Mouse (Mus musculus) ovary, adult 18-20 months (tissue): ENCODE results near the gene Exosc1.
A peak's percentile ranks its signal among the peaks of the same experiment; 100 is the strongest.

ENCODE experiments used
- DNase-seq: peaks from one replicate; pipeline ENCODE4 v3.0.0; 2022; ENCODE audit warnings: low spot score, mixed read lengths

Exosc1 gene

DNA sequence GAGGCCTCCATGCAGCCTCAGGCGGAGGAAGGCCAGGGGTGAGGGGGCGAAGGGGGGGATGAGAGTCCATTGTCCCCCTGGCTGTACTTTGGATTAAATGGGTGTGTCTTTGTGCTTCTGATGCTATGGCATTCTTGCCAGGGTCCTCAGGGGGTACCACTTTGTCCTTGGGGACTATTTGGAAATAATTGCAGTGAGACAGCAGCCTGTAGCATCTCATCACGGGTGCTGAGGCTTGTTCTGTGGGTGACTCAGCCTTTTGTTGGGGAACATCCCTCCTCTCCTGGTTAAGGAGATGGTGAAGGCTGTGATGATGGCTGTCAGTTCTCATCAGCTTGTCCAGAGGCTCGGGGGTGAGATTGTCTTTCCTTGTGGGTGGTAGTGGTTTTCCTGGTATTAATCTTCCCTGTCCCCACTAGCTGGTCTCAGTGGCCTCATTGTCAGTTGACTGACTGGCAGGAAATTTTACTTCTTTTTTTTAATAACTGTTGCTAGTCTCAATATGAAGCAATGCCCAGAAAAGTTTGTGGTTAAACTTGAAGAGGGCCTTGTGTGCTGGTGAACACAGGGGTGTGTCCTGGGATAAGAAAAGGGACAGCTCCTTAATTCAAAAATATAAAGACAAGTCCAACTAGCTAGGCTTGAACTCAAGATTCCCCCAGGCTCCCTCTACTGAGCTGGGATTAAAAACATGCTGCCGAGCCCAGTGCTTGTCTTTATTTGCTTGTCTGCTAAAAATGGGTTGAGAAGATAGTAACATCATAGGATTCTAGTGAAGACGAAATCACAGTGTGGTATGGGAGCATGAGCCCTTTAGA, 19.2 kb downstream of the Exosc1 start:
- DNase-seq = no peak

DNA sequence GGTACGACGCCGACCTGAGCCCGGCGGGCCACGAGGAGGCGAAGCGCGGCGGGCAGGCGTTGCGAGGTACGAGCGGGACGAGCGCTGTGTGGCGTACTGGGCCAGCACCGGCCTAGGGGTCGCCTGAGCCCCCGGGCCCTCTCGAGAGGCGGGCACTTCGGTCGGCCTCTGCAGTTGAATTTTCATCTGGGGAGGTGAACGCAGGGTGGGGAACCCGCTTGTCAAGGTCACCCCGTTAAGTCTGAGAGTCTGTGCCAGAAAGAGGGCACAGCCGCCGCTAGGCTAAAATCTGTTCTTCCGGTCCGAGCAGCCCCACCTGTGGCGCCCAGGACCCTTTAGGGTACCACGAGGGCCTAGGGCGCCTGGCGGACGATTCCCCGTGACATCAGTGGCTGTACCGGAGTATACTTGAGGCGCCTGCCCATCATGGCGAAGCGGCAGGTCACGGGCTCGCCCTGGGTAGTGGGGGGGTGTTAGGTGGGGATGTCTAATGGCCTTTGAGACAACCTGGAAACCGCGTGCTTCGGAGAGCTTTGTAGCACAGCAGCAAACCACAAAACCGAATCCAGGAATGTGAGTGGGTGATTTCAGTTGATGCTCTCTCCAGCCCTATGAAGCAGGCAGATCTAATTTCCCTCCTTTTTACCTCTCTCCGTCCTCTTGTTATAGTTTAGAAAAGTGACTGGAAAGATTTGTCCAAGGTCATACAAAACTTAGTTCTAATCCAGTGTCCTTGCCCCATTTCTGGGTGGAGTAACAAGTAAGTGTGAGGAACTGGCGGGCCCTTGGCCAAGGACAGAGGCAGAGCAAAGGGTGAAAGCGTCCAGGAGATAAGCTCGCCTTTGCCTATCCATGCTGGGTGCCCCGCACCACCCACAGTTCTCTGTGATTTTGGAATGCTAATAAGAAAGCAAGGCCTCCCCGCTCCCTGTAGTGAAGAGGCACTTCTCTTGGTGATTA, 20.8 kb downstream of the Exosc1 start:
- DNase-seq = peak; percentile 77

DNA sequence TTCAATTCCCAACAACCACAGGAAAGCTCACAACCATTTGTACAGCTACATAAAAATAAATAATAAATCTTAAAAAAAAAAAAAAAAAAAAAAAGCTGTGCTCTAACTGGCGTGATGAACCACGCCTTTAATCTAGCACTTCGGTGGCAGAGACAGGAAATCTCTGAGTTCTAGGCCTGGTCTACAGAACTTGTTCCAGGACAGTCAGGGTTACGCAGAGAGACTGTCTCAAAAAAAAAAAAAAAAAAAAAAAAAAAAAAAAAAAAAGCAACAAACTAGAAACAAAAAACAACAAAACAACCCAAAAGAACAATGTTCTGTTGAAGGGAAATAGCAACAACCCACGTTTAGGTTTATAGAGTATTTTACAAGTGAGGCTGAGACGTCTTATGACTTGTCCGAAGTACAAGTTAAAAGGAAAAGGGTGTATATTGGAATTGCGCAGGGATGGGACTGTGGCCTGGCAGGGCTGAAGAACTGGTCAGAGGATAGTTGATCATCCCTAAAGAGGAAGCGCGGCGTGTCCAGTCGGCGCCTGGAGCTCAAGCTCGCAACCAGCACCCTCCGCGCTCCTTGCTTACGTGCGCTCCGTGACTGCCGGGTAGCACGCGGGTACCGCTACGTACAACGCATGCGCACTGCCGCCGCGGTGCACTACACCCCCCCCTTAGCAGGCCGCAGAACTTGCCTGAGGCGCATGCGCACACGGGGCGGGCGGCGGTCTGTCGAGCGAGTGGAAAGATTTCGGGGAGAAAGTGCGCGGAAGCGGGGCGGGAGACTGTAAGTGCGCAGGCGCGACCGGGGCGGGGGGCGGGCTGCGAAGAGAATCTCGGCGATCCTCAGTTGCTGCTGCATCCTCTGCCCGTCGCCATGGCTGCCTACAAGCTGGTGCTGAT, 21.8 kb downstream of the Exosc1 start, which contains the start of gene Pgam1:
Pgam1 (plus strand) TSS at position 746 of the 896 bp plus-strand sequence.
- DNase-seq = peak; percentile 95

DNA sequence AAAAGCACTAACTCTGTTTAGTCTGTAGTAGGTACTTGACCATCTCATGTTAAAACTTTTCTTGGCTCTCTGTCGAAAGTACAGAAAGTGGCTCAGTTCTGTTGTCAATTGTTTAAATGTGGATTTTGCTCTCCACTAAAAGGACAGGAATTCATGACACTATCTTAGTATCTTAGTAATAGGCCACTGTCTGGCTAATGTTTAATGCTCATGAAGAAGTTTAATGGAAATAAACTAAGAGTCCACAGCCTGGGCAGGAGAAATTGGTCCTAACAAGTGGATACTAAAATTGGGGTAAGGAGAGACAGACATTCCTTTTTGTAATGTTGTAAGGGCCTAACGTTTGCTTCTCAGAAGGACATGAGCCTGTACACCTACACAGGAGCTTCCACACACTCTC, 22.8 kb downstream of the Exosc1 start:
- DNase-seq = no peak

DNA sequence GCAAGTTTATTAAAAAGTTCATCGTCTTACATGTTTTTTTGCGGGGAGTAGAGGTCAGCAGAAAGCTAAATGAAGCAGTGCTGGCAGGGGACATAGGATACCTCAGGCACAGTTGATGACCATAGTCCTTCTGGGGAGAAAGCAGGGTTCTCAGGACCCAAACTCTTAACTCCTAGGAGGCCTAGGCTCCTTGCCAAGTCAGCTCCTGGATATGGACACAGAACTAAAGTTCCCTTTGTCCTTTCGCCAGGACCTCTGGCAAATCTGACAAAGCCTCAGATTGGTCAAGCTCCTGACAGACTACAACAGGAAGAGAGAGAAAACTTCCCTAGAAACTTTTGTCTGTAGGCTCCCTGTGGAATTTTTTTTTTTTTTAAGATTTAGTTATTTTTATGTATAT, 24.5 kb downstream of the Exosc1 start:
- DNase-seq = no peak

DNA sequence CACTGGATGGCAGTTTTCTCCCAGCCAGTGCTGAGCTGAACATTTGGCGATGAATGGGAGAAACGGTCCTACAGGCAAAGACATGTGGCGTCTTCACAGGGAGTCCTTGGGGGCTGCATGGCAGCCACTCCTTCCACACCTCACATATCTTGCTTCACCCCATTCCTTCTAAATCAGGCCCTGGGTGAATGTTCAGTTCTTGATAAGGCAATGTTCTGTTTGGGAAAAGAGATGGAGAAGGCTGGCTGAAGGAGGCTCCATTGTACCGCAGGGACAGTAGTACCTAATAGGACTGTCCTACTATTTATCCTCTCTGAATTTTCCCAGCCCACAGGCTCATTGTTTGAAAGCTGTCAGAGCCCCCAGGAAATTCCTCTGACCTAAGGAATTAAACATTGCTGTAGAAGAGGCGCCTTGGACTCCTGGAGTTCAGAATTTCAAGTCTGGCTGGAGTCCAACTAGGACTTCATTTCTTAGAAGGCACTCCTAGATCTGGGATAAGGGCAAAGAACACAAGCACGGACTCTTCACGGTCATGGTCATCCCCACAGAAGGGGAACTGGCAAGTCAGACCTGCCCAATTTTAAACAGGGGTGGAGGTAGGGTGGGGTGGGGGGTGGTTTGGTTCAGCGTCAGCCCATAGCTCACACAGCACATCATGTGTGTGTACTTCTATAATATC, 26.0 kb downstream of the Exosc1 start:
- no peak for DNase-seq

DNA sequence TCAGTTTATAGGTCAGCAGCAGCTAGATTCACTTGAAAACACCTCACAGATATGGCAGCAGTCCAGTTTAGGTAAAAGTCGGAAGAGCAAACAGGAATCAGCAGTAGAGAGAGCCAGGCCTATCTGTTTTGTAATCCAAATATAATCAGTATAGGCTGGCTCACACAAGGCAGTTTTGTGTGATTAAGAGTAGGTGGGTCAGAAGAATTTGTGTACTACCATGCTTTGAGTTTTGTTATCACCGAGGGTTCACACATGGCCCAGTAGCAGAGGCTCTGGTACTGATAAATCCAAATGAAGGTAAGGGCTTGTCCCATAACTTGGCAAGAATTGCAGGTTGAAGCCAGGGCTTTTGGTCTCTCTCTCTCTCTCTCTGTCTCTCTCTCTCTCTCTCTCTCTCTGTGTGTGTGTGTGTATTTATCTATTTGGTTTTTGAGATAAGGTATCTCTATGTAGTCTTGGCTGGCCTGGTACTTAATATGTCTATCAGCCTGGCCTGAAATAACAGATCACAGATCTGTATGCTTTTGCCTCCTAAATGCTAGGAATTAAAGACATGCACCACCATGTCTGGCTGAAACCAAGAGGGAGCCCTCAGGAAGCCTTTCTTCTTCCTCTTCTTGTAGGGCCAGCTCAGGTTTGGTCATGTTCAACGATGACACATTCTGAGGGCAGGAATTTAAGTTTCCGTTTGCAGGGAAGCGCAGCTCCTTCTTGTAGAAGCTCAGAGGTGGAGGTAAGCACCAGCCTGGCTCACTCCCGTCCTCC, 26.7 kb downstream of the Exosc1 start:
- DNase-seq = no peak

DNA sequence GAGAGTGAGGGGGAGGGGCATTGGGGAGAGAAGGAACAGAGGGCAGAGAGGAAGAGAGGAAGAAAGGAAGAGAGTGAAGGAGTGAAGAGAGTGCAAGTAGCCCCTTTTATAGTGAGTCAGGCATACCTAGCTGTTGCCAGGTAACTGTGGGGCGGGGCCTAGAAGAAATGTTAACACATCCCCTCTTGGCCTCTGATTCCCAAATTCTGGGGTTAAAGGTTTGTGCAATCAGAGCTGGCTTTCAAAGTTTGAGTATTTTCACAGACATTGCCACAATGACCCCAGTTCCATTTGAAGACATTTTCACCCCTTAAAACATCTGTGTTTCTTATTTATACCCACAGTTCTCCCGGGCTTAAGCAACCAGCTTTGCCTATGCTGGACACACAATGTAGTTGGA, 28.0 kb downstream of the Exosc1 start:
- DNase-seq = no peak

DNA sequence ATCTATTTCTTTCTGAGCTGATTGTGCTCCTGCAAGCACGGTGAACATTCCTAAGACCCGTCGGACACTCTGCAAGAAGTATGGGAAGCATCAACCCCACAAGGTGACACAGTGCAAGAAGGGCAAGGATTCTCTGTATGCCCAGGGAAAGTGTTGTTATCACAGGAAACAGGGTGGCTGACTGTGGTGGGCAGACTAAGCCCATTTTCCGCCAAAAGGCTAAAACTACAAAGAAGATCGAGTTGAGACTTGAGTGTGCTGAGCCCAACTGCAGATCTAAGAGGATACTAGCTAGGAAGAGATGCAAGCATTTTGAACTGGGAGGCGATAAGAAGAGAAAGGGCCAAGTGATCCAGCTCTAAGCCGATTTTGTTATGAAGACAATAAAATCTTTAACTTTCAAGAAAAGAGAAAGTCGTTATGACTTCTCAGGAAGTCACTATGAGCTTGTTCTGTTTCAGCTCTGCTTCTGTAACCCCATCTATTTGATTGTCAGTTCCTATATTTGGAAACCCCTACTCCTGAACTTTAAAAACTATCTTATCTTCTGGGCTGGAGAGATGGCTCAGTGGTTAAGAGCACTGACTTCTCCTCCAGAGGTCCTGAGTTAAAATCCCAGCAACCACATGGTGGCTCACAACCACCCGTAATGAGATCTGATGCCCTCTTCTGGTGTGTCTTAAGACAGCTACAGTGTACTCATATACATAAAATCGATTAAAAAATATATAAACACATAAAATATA, 30.2 kb downstream of the Exosc1 start:
- DNase-seq = no peak

DNA sequence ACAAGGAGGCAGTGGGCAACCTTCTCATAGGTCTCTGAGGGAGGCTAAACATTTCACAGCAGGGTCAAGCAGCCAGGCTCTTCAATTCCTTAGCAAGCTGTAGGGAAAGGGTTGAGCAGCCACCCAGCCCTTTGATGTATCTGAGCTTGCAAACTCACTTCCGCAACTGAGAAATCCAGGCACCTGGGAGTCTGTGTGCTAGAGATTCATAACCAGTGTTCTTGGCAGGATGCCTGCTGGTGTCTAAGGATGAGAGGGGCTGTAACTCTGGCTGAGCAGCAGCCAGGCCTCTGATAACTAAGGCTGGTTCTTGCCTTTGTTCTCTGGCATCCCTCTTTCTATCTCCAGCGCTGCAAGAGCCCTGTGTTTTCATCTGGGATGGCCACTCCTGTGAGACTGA, 31.5 kb downstream of the Exosc1 start:
- no peak for DNase-seq

DNA sequence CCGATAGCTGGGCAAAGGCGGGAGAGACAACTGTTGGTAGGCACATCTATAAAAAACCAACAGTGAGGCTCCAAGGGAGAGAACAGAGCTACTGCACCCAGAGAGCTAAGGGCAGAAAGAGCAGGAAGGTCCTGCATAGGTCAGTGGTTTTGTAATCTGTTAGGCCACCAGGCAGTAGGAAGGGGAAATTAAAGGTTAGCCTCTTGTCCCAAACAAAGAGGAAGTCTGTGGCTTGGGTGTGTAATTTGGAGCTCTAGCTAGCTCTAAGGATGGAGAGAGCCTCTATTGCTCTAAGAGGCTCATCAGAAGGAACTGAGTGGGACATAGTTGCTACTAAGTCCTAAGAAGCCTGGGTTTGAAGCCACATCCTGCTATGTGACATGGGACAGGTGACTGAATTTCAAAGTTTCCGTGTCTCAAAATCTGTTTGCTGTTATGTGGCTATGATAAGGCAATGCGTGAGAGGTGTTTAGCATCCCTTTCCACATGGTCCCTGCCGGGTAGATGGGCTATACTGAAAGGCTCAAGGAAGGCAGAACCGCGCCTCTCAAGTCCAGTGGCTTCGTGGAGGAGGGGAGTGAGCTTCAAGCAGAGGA, 32.6 kb downstream of the Exosc1 start:
- no peak for DNase-seq

DNA sequence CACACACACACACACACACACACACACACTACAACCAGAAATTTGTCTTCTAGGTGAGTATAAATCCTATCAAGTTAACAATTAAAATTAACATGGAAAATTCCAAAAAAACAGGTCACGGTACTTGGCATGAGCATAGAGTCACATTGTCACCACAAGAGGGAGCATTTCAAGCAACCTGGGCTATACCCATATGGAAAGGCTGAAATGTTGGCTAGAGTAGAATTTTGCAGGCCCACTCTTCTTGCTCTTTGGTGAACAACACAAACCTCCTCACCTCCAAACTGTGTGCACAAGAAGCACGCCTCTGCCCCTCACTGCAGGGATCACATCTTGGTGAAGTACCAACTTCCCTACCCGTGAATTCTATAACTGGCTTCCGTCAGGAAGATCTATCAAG, 34.4 kb downstream of the Exosc1 start:
- DNase-seq = no peak

DNA sequence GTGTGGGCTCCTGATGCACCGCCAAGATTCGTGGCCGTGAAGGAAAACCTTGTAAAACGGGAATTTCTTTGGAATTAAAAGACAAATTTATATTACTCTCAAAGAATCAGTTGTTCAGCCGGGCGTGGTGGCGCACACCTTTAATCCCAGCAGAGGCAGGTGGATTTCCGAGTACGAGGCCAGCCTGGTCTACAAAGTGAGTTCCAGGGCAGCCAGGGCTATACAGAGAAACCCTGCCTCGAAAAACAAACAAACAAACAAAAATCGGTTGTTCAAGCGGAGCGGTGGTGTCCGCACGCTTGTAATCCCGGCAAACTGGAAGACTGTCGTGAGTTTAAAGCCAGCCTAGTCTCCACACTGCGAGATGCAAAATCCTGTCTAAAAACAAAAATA, 36.9 kb downstream of the Exosc1 start:
- no peak for DNase-seq

DNA sequence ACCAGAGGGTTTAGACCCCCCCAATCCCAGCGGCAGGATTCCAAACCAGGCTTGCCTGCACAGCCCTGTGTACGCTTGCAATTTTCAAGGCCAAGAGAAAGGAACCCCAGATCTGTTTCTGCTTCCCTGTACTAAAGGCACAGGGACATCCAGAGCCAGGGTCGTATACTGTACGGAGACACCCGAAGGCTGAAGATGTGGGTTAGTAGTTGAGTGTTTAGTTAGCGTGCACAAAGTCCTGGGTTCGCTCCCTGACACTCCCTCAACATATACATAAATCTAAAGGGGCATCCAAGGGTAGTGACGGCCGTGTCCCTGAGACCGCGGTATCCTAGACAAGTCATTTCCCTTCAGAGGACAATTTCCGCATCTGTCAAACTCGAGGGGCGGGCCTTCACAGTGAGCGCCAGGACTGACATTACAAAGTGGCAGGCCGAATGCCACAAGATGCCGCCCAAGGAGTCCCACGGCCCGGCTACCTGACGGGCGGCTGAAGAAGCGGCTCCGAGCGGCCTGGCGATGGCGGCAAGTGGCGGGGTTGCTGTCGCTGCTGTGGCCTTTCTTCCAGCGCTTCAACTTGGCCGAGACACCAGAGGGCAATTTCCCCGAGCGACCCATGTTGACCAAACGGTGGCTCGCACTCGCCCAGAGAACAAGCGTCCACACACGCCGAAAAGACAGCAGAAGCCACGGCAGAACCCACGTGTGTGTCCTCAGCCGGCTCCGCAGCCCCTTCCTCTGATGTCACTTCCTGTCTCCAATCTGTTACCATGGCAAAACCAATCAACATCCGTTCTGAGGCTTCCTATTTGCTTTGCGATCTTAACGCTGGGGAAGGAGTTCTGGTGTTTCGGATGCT, 37.5 kb downstream of the Exosc1 start, which contains the start of gene Rrp12:
Rrp12 (minus strand) TSS at position 714 of the 859 bp plus-strand sequence.
- DNase-seq = peak; percentile 72

DNA sequence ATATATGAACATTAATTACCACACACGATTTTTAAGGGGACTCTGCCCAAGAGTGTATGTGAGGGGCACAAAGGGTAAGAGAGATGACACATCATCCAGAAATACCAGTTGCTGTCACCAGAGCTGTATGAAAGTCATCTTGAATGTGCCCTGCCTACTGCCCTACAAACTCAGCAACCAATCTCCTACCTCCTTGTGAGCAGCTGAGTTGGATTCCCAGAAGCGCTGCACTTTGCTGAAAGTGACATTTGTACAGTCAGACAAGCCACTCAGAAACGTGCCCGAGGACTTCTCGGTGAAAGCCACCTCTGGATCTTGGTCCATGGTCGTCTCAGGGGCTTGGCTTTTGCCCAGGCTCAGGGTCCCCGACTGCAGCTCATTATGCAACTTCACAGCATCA, 38.3 kb downstream of the Exosc1 start:
- no peak for DNase-seq

DNA sequence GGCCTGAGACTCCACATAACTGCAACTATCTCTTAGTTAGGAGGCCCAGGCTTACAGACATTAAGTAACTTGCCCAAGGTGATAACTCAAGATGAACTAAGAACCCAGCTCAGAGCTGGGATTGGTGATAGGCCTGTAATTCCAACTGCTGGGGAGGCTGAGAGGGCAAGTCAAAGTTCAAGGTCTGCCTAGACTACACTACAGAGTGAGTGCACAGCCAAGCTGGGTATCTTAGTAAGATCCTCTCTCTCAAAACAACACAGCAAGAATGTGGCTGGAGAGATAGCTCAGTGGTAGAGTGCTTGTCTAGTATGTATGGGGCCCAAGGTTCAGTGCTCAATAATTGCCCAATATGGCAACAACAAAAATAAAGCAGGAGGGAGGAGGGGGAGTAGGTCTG, 45.0 kb downstream of the Exosc1 start:
- DNase-seq = no peak

DNA sequence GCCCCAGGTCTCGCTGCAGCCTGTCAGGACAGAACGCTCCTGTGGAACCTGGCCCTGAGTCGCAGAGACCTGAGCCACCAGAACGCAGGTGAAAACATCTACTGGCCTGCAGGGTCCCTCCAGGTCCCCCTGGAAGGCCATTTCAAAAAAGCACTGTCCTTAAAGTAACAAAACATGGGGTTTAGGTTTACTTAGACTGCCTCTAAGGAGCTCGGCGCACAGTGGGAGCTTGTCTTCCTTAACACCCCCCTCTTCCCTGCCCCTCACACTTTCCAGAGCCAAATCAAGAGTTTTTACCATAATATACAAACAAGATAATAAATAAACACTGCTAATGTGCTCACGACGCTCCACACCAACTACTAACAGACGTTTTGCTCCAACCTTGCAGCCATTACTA, 49.3 kb downstream of the Exosc1 start:
- no peak for DNase-seq

DNA sequence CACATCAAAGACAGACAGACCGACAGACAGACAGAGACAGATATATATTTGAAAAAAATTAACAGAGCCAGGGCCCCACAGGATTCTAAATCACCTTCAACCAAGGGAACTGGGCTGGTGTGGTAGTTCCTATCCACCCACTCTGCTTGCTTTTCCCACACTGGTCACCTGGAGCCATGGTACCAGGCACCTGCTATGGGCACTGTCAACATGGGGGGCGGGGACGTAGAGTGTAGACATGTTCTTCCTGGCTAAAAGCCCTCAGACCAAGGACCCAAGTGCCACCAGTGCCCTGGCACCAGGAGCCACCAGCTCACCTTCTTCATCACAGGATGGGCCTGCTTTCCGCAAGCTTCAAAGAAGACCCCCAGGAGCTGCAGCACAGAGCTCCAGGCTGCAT, 51.4 kb downstream of the Exosc1 start:
- DNase-seq = no peak
